Mouse (Mus musculus) monocyte, adult 5-6 weeks (primary cell): ENCODE results near the gene Pde4a. TPM values are rescaled to one million over a fixed set of nuclear protein-coding genes. Genes with fewer than 3 reads are reported as not detected.
"Not testable (repeated sequence)": the region's sequence is repeated elsewhere in the genome, so short reads cannot be mapped to it uniquely, and the experiment has no call there.

Source experiments
- ATAC-seq: fragments of 153-309, 156-312 bp; replicated peaks from 2 replicates; pipeline ENCODE4 v1.8.0; 2017; ENCODE audit warnings: mild to moderate bottlenecking; ENCODE audit not compliant: low TSS enrichment, insufficient number of reproducible peaks, severe bottlenecking, poor library complexity, low FRiP score
- total RNA-seq: library from RNA; stranded (forward); fragments of 200-1000, 200-491, 200-594 nt; gene quantifications from 3 replicates; pipeline ENCODE4 v1.2.3, GENCODE M21; 2017

Gene Pde4a
- total RNA-seq, 1 experiment from 2014 or later: 2.5 TPM

GRCm38 (mm10) chr9:21172364-21172763 lies 6.8 kb downstream of the Pde4a start:
- ATAC-seq: no peak

- ATAC-seq: no peak
Observed at GRCm38 (mm10) chr9:21180402-21180801, 14.9 kb downstream of the Pde4a start.

GRCm38 (mm10) chr9:21180841-21181240 lies 15.3 kb downstream of the Pde4a start:
- no peak for ATAC-seq

- ATAC-seq: no peak
Observed at GRCm38 (mm10) chr9:21181421-21182220, 16.1 kb downstream of the Pde4a start.

- 0 out of 2 replicates have a peak, but pooled peaks have one; percentile 0 for ATAC-seq
Observed at GRCm38 (mm10) chr9:21183421-21183820, 17.9 kb downstream of the Pde4a start.

- peak; percentile 71 for ATAC-seq
Observed at GRCm38 (mm10) chr9:21183905-21184413, 18.4 kb downstream of the Pde4a start.

GRCm38 (mm10) chr9:21184733-21185132 lies 19.2 kb downstream of the Pde4a start:
- ATAC-seq: no peak

- ATAC-seq: no peak
Observed at GRCm38 (mm10) chr9:21185436-21185835, 19.9 kb downstream of the Pde4a start.

- ATAC-seq: no peak
Observed at GRCm38 (mm10) chr9:21189905-21190304, 24.4 kb downstream of the Pde4a start.

- ATAC-seq: no peak
Observed at GRCm38 (mm10) chr9:21190670-21191069, 25.2 kb downstream of the Pde4a start.

- ATAC-seq: no peak
Observed at GRCm38 (mm10) chr9:21193786-21194185, 28.3 kb downstream of the Pde4a start.

- peak; percentile 57; the same call in 1 of the 2 replicates for ATAC-seq
Observed at GRCm38 (mm10) chr9:21194787-21195493, 29.4 kb downstream of the Pde4a start.

- ATAC-seq: not testable (repeated sequence)
Observed at GRCm38 (mm10) chr9:21195736-21196505, 30.4 kb downstream of the Pde4a start.

GRCm38 (mm10) chr9:21196521-21197433 lies 31.3 kb downstream of the Pde4a start:
- no peak for ATAC-seq

- no peak for ATAC-seq
Observed at GRCm38 (mm10) chr9:21197981-21198380, 32.5 kb downstream of the Pde4a start.

GRCm38 (mm10) chr9:21198960-21199359 lies 33.4 kb downstream of the Pde4a start:
- ATAC-seq: no peak

- ATAC-seq: no peak
Observed at GRCm38 (mm10) chr9:21204156-21204527, 38.6 kb downstream of the Pde4a start.
